Mouse (Mus musculus) gastrocnemius, adult 8-10 months (tissue): ENCODE results near the gene Prdx6. TPM values are rescaled to one million over a fixed set of nuclear protein-coding genes. Genes with fewer than 3 reads are reported as not detected.

Source experiments
- total RNA-seq, 4 experiments: library from RNA; stranded (reverse); gene quantifications; 2 replicates each; pipeline ENCODE4 v1.2.4; 2022

Gene Prdx6
- total RNA-seq, 4 experiments from 2014 or later: 119 to 142 (median 129) TPM

Other genes with a start within 250 kb of the Prdx6 start
- gene Zbtb37, start 216.4 kb downstream of the Prdx6 start, total RNA-seq: 10 to 100 TPM in 2 of 4 experiments, 1 to 10 TPM in 2; 6.5 to 15.4 (median 9.2) TPM
- 10 to 100 TPM; 12.0 to 19.4 (median 15.6) TPM for gene Dars2, start 180.6 kb downstream of the Prdx6 start, total RNA-seq
- gene Cenpl, start 180.5 kb downstream of the Prdx6 start, total RNA-seq: under 1 TPM; 0.34 to 0.74 (median 0.41) TPM
- gene Klhl20, start 119.7 kb downstream of the Prdx6 start, total RNA-seq: 10 to 100 TPM in 2 of 4 experiments, 1 to 10 TPM in 2; 7.5 to 10.3 (median 9.1) TPM
- gene Ankrd45, start 108.5 kb downstream of the Prdx6 start, total RNA-seq: not detected
- not detected for gene Tex50, start 91.9 kb downstream of the Prdx6 start, total RNA-seq
- gene Tnfsf4, start 144.2 kb upstream of the Prdx6 start, total RNA-seq: not detected
- gene Tnfsf18, start 243.4 kb upstream of the Prdx6 start, total RNA-seq: under 1 TPM in 1 of 4 experiments, not detected in 3; 0.15 TPM